Mouse (Mus musculus): ENCODE measurements around the gene Rab7. TPM values are rescaled to one million over a fixed set of nuclear protein-coding genes. Genes with fewer than 3 reads are reported as not detected.
"Not testable (repeated sequence)": the region's sequence is repeated elsewhere in the genome, so short reads cannot be mapped to it uniquely, and the experiment has no call there.

Gene Rab7
- total RNA-seq, 2 experiments from 2014 or later = 330 to 341 TPM

DNA sequence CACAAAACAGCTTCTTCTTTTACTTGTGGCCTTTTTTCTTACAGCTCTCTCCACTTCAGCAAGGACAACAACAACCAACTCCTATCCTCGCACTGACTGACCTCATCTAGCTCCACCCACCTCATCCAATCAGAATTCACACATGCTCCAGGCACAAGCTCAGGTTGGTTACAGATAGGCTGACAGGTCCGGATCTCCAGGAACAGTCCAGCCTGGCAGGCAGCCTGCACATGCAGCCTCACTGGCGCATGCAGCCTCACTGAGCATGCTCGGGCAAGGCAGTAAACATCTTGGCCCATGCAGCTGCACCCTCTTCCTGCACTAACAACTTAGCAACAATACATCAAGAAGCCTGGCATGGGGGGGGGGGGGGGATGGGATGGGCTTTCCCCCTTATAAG lies 82.6 kb downstream of the Rab7 start:
- not testable (repeated sequence) for DNase-seq (ENCODE audit: low spot score in 2 of 2)
- intact Hi-C loops (cut with DNase I) = loop anchor here (5.0 kb wide), 1 partner anchor 35 kb away; no protein-coding TSS in a partner anchor

Small RNA genes lying within 50 kb of the gene (microRNA-seq; reads per million reads assigned to microRNA genes)
- 0.50 to 1.7 reads per million in 2 experiments for gene Gm47286

Other genes with a start within 250 kb of the Rab7 start
- 10 to 100 TPM; 18.6 to 19.8 TPM for gene Rab43, start 233.1 kb downstream of the Rab7 start, total RNA-seq (2021)
- 1 to 10 TPM; 1.4 to 1.9 TPM for gene Gm45140, start 209.5 kb downstream of the Rab7 start, total RNA-seq (2021)
- 10 to 100 TPM; 27.6 to 31.2 TPM for gene Isy1, start 206.5 kb downstream of the Rab7 start, total RNA-seq (2021)
- gene Cnbp, start 194.2 kb downstream of the Rab7 start, total RNA-seq (2021) = 100 to 1,000 TPM; 250 to 258 TPM
- 100 to 1,000 TPM; 212 to 218 TPM for gene Copg1, start 157.5 kb downstream of the Rab7 start, total RNA-seq (2021)
- gene Hmces, start 131.3 kb downstream of the Rab7 start, total RNA-seq (2021) = 10 to 100 TPM; 25.8 to 27.8 TPM
- 10 to 100 TPM; 59.2 to 60.8 TPM for gene H1fx, start 63.6 kb downstream of the Rab7 start, total RNA-seq (2021)
- gene Rpn1, start 39.2 kb upstream of the Rab7 start, total RNA-seq (2021) = 100 to 1,000 TPM; 184 to 185 TPM
- 1 to 10 TPM; 4.8 to 5.9 TPM for gene Gata2, start 148.6 kb upstream of the Rab7 start, total RNA-seq (2021)
- gene Dnajb8, start 177.0 kb upstream of the Rab7 start, total RNA-seq (2021) = not detected

All from left cerebral cortex, postnatal 25 days (tissue).